Mouse (Mus musculus) midbrain, embryonic 10.5 days (tissue): ENCODE data around the gene Grk1. TPM values are rescaled to one million over a fixed set of nuclear protein-coding genes. Genes with fewer than 3 reads are reported as not detected.

Source experiments
- DNase-seq: peaks from one replicate; pipeline ENCODE4 v3.0.0-alpha.2; 2017; ENCODE audit warnings: low spot score
- H3K27ac ChIP-seq: fragments of 300-500 bp; sonication (generic); replicated peaks from 2 replicates; pipeline ENCODE4 v1.5.1; 2016; ENCODE audit warnings: mild to moderate bottlenecking
- H3K27me3 ChIP-seq: fragments of 300-500 bp; sonication (generic); 2 replicates; pipeline ENCODE4 v1.6.1; 2016; ENCODE audit warnings: low read depth, mild to moderate bottlenecking; ENCODE audit not compliant: poor library complexity, severe bottlenecking
- H3K36me3 ChIP-seq: fragments of 300-500 bp; sonication (generic); 2 replicates; pipeline ENCODE4 v1.6.1; 2016; ENCODE audit warnings: mild to moderate bottlenecking, moderate library complexity
- H3K4me1 ChIP-seq: fragments of 300-500 bp; sonication (generic); 2 replicates; pipeline ENCODE4 v1.6.1; 2016
- H3K4me3 ChIP-seq: fragments of 300-500 bp; sonication (generic); 2 replicates; pipeline ENCODE4 v1.5.1; 2016; ENCODE audit warnings: mild to moderate bottlenecking, moderate library complexity
- H3K9me3 ChIP-seq: fragments of 300-500 bp; sonication (generic); replicated peaks from 2 replicates; pipeline ENCODE4 v1.6.1; 2016; ENCODE audit warnings: mild to moderate bottlenecking
- WGBS: fragments of 180-500 bp; shearing (Covaris S2); methylation state at CpG from one replicate; pipeline ENCODE4 v1.1.7; 2016; 5-methylcytosine and 5-hydroxymethylcytosine counted together
- polyA plus RNA-seq: library from polyadenylated mRNA; unstranded; fragments of >200 nt; fragmentation: Nextera tagmentation; extraction: Ambion mirVana; gene quantifications from 2 replicates; pipeline ENCODE4 v1.2.1, GENCODE M21; 2016

The Grk1 gene
- polyA plus RNA-seq, result 0.02 TPM in 1 of 2 replicates, not detected in the other

DNA sequence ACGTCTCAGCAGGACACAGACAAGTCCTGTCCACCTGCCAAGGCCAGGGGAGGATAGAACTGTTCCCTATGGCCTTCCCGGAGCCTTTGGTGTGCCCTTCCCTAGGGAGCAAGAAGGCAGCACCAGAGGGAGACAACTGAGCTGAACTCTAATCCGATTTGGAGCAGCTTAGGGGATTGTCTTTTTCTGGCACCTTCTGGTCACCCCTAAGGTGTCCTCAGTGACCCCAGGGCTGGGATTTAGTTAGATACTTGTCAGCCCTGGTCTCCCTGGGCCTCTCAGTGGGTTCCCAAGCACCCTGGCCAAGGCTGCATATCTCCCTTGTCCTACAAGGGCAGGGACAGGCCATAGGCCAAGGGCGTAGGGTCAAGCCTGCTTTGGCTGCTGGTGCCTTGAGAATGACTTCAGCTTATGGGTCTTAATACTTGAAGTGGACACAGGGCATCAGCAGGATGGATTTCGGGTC is at the start of gene Grk1:
Gene Grk1, plus strand, starts transcription at position 416 of the 466 bp plus-strand sequence.
- Histone ChIP-seq H3K36me3 (no peaks in the 10 kb centered on the region), H3K27me3 (no peaks in the 10 kb centered on the region), H3K4me3 (no peak within 1 kb of the TSS), H3K27ac (no peak within 1 kb of the TSS), H3K4me1 (no peaks in the 10 kb centered on the region), H3K9me3 (no peaks in the 10 kb centered on the region)
- no peak for DNase-seq
- 83% methylated on average over 5 of the region's 5 CpGs for WGBS

DNA sequence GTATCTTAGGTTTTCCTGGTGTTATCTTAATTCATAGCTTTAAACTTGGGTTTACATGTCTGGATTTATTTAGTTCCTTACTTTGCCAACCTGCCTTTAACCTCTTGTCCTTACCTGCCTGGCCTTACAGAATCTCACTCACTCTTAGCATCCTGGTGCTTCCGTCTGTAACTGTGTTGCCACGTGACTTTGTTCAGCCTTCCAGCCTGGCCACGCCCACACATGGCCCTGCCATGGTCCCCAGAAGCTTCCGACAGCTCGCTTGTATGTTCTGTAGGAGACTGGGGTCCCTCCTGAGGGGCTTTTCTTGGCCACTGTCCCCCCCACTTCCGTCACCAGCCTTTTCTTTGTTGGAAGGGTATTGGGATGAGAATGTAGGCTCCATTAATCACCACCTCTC is 48.7 kb upstream of the Grk1 start:
- Histone ChIP-seq H3K27me3 (no peaks in the 10 kb centered on the region), H3K4me1 (no peaks in the 10 kb centered on the region), H3K4me3 (no peak overlapping the region), H3K36me3 (peaks cover 100% of the 10 kb centered on the region), H3K9me3 (no peaks in the 10 kb centered on the region; the same call in 1 of the 2 replicates), H3K27ac (no peak overlapping the region)
- 88% methylated on average over 6 of the region's 6 CpGs for WGBS
- DNase-seq, result no peak

DNA sequence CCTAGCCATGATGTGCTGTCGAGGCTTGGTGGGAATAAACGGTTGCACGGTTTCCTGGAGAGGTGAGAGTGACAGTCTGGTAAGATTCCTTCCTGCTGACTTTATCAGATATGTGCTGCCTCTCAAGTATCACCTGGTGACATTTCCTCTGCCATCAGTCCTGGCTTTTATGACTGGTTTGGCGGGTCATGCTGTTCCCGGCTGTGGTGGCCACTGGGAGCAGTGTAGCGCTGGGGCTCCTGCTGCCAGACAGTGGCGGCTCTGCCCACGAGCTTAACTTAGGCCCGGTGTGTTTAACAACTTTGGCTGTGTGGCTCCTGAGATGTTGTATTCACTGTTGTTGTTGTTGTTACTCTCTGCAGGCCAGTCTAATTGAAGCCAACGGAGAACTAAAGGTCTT is 48.2 kb upstream of the Grk1 start:
- Histone ChIP-seq H3K9me3 (no peaks in the 10 kb centered on the region; the same call in 1 of the 2 replicates), H3K27me3 (no peaks in the 10 kb centered on the region), H3K27ac (no peak overlapping the region), H3K4me1 (no peaks in the 10 kb centered on the region), H3K4me3 (no peak overlapping the region), H3K36me3 (peaks cover 100% of the 10 kb centered on the region)
- no peak for DNase-seq
- 87% methylated on average over 10 of the region's 10 CpGs for WGBS

DNA sequence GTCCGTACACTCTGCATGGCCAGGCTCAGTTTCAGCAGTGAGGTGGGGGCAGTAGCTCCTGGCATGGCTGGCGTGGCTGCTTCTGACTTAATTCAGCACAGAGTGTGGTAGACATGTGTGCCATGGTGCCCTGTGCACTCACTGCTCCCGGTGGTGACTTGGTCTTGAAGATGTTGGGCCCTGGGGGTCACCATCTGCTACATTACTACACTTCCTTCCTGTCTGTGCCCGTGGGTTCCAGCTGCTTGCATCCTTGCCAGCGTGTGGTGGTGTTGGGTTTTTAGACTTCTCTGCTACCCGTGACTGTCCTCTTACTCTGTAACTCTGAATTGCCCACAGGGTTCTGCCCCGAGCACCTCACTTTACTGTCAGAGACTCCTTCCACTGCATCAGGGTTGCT is 44.7 kb upstream of the Grk1 start:
- Histone ChIP-seq H3K27ac (no peak overlapping the region), H3K9me3 (no peaks in the 10 kb centered on the region; the same call in 1 of the 2 replicates), H3K4me1 (no peaks in the 10 kb centered on the region), H3K27me3 (no peaks in the 10 kb centered on the region), H3K36me3 (peaks cover 100% of the 10 kb centered on the region), H3K4me3 (no peak overlapping the region)
- 92% methylated on average over 7 of the region's 7 CpGs for WGBS
- no peak for DNase-seq

DNA sequence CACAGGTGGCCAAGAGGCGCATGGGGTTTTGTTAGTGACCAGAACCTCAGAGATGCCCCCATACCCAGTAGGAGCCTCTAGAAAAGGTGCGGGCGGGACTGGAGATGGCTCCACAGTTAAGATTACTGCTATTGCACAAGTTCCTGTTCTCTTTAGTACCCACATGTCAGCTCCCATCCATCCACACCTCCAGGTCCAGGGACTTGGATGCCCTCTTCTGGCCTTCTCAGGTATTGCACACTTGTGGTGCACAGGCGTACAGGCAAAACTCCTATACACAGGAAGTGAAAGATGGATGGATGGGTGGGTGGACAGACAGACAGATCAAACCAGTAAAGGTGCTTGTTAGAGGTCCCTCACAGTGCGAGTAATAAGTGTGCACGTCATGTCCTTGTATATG is 43.0 kb upstream of the Grk1 start:
- peak; percentile 23 for DNase-seq
- Histone ChIP-seq H3K4me3 (no peak overlapping the region), H3K36me3 (peaks cover 100% of the 10 kb centered on the region), H3K27ac (no peak overlapping the region), H3K27me3 (no peaks in the 10 kb centered on the region), H3K4me1 (no peaks in the 10 kb centered on the region), H3K9me3 (no peaks in the 10 kb centered on the region; the same call in 1 of the 2 replicates)
- 97% methylated on average over 6 of the region's 6 CpGs for WGBS

DNA sequence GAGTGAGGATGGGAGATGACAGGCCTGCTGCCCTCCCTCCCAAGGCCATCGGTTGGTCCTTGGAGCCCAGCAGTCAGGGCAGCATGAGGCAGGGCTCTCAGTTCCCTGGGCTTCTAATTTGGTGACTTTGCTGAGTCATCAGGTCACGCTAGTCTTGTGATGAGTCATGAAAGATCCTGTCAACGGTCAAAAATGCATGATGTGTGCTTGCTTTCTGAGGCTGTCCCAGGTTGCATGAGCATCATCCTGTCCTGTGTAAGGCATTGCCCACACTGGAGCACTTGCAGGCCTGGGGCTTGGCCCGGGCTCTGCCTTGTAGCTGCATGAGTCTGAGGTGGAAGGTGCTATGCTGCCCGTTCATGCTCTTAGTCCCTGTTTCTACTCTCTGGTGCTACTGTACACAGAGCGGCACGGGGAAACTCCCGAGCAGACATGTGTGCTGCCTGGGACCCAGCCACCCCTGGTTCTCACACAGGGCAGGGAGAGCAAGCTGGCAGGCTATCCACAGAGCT is 31.7 kb upstream of the Grk1 start:
- Histone ChIP-seq H3K4me1 (no peaks in the 10 kb centered on the region), H3K36me3 (peaks cover 98% of the 10 kb centered on the region), H3K27me3 (no peaks in the 10 kb centered on the region), H3K9me3 (no peaks in the 10 kb centered on the region), H3K4me3 (no peak overlapping the region), H3K27ac (no peak overlapping the region)
- WGBS, result 94% methylated on average over 8 of the region's 8 CpGs
- DNase-seq, result no peak

DNA sequence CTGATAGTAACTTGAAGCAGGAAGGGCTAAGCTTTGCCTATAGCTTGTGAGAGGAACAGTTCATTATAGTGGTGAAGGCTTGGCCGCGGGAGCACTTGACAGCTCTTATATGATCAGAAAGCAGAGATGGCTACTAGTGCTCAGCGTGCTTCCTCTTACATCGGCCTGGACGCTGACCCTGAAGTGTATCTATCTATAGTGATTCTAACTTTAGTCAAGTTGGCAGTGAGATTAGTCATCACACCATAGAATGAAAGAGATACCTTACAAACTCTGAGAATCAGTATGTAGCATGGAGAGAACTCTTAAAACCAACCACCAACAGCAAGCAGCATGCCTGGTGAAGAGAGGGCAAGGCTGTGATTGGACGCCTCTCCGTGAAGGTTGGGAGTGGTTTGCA is 23.3 kb upstream of the Grk1 start:
- H3K27me3 ChIP-seq, result no peaks in the 10 kb centered on the region
- no peak for DNase-seq
- no peaks in the 10 kb centered on the region for H3K9me3 ChIP-seq
- no peaks in the 10 kb centered on the region for H3K4me1 ChIP-seq
- 87% methylated on average over 7 of the region's 7 CpGs for WGBS
- H3K27ac ChIP-seq, result no peak overlapping the region
- no peak overlapping the region for H3K4me3 ChIP-seq
- H3K36me3 ChIP-seq, result peaks cover 48% of the 10 kb centered on the region

DNA sequence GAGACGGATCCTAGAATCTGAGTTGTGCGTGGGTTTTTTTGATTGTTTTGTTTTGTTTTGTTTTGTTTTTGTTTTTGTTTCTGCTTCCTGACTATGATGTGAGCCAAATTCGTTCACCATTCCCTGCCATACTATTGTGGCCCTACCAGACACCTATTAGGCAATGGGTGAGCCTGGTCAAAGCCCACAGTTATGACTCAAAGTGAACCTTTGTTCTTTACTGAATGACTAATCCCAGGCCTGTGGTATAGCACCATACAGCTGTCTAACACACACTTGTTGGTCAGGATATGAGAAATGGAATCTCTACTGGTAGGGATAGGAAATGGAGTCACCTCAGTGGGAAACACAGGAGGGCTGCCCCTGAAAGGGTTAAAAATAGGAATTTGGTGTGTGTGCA is 22.3 kb upstream of the Grk1 start:
- DNase-seq, result no peak
- no peaks in the 10 kb centered on the region for H3K4me1 ChIP-seq

DNA sequence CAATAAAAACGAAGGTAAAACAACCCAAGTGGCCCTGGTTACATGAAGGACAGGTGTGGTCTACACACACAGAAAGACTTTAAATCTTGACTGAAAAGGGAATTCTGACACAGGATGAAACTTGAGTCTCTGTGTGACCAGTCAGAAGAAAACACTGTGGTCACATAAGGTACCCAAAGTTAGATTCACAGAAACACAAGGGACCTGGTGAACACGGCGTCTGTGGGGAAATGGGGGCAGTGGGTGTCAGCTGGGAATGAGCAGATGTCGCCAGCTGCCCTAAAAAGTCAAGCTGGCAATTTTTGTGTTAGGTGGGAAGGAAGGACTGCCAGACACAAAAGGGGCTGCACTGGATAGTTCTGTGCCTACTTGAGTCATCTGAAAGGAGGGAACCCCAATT is 21.9 kb upstream of the Grk1 start:
- Histone ChIP-seq H3K9me3 (no peaks in the 10 kb centered on the region), H3K4me1 (no peaks in the 10 kb centered on the region), H3K27ac (no peak overlapping the region), H3K4me3 (no peak overlapping the region), H3K27me3 (no peaks in the 10 kb centered on the region), H3K36me3 (peaks cover 35% of the 10 kb centered on the region)
- no peak for DNase-seq
- 94% methylated on average over 4 of the region's 4 CpGs for WGBS

More for the DNA sequence above, 22.3 kb upstream of the Grk1 start:
- no peaks in the 10 kb centered on the region for H3K27me3 ChIP-seq
- H3K4me3 ChIP-seq, result no peak overlapping the region
- no peaks in the 10 kb centered on the region for H3K9me3 ChIP-seq
- no peak overlapping the region for H3K27ac ChIP-seq
- peaks cover 39% of the 10 kb centered on the region for H3K36me3 ChIP-seq
- WGBS, result 94% methylated on average over 3 of the region's 3 CpGs

DNA sequence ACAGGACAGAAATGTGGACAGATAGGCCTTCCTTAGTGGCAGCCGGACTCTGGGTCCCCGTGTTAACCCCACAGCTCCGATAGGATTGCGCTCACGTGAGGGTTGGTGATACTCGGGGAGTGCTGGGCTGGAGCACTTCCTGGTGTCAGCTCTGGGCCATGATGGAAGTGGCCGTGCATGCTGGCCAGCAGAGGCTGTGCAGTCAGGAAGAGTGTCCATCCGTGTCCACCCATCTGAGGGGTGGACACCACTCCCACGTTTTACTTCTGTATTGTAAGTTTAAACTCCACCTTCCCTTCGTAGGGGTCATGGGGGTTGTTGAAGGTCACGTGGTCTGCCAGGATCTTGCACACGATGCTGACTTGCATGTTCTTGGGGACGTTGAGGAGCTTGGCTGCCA is 18.5 kb upstream of the Grk1 start:
- Histone ChIP-seq H3K27ac (no peak overlapping the region), H3K9me3 (no peaks in the 10 kb centered on the region), H3K4me3 (no peak overlapping the region), H3K27me3 (no peaks in the 10 kb centered on the region), H3K36me3 (peaks cover 2% of the 10 kb centered on the region), H3K4me1 (no peaks in the 10 kb centered on the region)
- no peak for DNase-seq
- 83% methylated on average over 13 of the region's 13 CpGs for WGBS

DNA sequence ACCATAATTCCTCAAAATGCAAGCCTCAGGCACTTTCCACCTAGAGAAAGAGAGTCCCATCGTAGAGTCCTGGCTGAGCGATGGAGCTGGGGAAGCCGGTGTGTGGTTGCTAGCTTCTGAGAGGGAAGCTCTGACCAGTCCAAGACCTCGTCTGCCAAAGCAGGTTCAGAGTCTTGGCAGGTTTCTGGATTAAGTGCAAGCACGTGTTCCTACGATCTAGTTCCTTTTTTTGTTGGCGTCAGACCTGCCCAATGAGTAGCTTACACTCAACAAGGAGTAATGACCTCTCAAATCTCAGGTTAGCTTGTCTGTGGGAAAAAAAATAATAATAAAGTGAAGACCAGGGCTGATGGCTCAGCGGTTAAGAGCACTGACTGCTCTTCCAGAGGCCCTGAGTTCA is 17.2 kb upstream of the Grk1 start:
- H3K27me3 ChIP-seq, result no peaks in the 10 kb centered on the region

DNA sequence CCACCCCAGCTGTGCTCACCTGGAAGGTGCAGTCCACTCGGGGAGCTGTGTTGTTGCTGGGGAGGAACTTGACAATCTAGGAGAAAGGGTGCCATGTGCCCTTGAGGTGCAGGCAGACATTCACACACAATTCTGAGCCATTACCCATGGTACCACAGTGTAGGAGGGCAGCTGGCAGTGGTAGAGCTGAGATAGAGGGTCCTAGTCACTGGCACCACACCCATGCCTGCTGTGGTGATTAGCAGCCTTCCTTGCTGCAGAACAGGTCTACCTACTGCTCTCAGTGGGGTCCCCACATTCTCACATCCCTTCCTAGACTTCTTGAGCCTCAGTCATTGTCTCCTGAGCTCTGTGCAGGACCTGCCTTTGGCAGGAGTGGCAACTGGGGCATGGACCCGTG is 16.1 kb upstream of the Grk1 start:
- no peaks in the 10 kb centered on the region for H3K9me3 ChIP-seq
- H3K36me3 ChIP-seq, result no peaks in the 10 kb centered on the region
- no peak for DNase-seq
- H3K4me1 ChIP-seq, result no peaks in the 10 kb centered on the region
- 79% methylated on average over 2 of the region's 2 CpGs for WGBS
- no peak overlapping the region for H3K4me3 ChIP-seq
- H3K27ac ChIP-seq, result no peak overlapping the region
- no peaks in the 10 kb centered on the region for H3K27me3 ChIP-seq

More for the DNA sequence above, 17.2 kb upstream of the Grk1 start:
- H3K4me3 ChIP-seq, result no peak overlapping the region
- DNase-seq, result no peak
- H3K4me1 ChIP-seq, result no peaks in the 10 kb centered on the region
- no peaks in the 10 kb centered on the region for H3K36me3 ChIP-seq
- 87% methylated on average over 8 of the region's 8 CpGs for WGBS
- H3K27ac ChIP-seq, result no peak overlapping the region
- H3K9me3 ChIP-seq, result no peaks in the 10 kb centered on the region

DNA sequence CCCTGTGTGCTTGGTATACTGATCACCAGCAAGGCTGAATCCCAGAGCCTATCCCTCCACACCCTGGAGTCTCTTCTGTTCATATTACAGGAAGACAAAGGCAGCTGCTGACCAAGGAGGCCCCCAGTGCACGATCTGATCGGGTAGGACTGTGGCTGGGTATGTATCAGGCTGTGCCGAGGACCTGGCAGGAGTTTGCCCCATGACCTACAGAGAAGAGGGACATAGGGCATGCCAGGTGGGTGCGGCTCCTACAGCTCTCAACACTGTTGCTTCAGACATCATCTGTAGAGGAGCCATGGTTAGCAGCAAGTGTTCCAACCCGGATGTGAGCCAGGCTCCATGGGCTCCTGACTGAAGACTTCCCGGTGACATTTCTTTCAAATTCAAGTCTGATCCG is 11.0 kb upstream of the Grk1 start:
- Histone ChIP-seq H3K9me3 (no peaks in the 10 kb centered on the region), H3K27me3 (no peaks in the 10 kb centered on the region), H3K27ac (no peak overlapping the region), H3K4me3 (no peak overlapping the region), H3K4me1 (no peaks in the 10 kb centered on the region), H3K36me3 (no peaks in the 10 kb centered on the region)
- 95% methylated on average over 7 of the region's 7 CpGs for WGBS
- DNase-seq, result no peak

DNA sequence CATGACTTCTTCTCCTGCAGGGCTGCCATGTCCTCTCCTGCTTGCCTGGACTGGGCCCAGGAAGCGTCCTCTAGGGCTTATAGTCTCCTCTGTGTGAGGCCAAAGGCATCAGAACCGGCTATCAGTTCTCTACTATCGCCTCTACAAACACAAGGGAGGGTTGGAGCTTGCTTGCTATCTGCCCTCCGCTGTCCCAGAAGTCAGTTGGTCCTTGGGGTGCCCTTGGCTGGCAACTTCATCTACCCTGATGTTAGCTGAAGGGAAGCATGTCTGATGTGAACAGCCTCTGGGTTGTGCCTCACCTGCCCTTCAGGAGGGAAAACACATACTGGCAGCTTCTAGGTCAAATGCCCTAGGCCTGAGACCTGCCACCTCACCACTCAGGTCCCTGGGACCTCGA is 8.2 kb upstream of the Grk1 start, which contains the start of gene Atp4b:
Gene Atp4b, minus strand, starts transcription at position 101 of the 400 bp plus-strand sequence.
- H3K27ac ChIP-seq, result no peak within 1 kb of the TSS
- no peaks in the 10 kb centered on the region for H3K9me3 ChIP-seq
- 86% methylated on average over 5 of the region's 5 CpGs for WGBS
- no peaks in the 10 kb centered on the region for H3K27me3 ChIP-seq
- no peaks in the 10 kb centered on the region for H3K4me1 ChIP-seq
- no peaks in the 10 kb centered on the region for H3K36me3 ChIP-seq
- H3K4me3 ChIP-seq, result no peak within 1 kb of the TSS
- no peak for DNase-seq
